Mouse (Mus musculus) heart, embryonic 16.5 days (tissue): ENCODE measurements around the gene Vps29. TPM values are rescaled to one million over a fixed set of nuclear protein-coding genes. Genes with fewer than 3 reads are reported as not detected.
A peak's percentile ranks its signal among the peaks of the same experiment; 100 is the strongest.
"Not testable (repeated sequence)": the region's sequence is repeated elsewhere in the genome, so short reads cannot be mapped to it uniquely, and the experiment has no call there.

Source experiments
- ATAC-seq: fragments of 200-750 bp; cut with Nextera tagmentation; replicated peaks from 2 replicates; pipeline ENCODE4 v1.8.0; 2017; ENCODE audit warnings: moderate number of reproducible peaks; ENCODE audit not compliant: insufficient read depth, low FRiP score; ENCODE audit errors: extremely low read depth
- H3K27ac ChIP-seq: fragments of 300-500 bp; sonication (generic); 2 replicates; pipeline ENCODE4 v1.5.1; 2014; ENCODE audit warnings: mild to moderate bottlenecking, low read length, control low read depth, moderate library complexity
- H3K27me3 ChIP-seq: fragments of 300-500 bp; sonication (generic); 2 replicates; pipeline ENCODE4 v1.6.1; 2014; ENCODE audit warnings: low read length, mixed read lengths; ENCODE audit not compliant: control insufficient read depth, insufficient read depth
- H3K36me3 ChIP-seq: fragments of 300-500 bp; sonication (generic); 2 replicates; pipeline ENCODE4 v1.6.1; 2014; ENCODE audit not compliant: control insufficient read depth, insufficient read depth
- H3K4me1 ChIP-seq: fragments of 300-500 bp; sonication (generic); 2 replicates; pipeline ENCODE4 v1.6.1; 2014; ENCODE audit warnings: low read length, mixed read lengths; ENCODE audit not compliant: control insufficient read depth, insufficient read depth
- H3K4me2 ChIP-seq: fragments of 300-500 bp; sonication (generic); 2 replicates; pipeline ENCODE4 v1.6.1; 2014; ENCODE audit warnings: low read depth, mild to moderate bottlenecking, control low read depth, low read length
- H3K4me3 ChIP-seq: fragments of 300-500 bp; sonication (generic); 2 replicates; pipeline ENCODE4 v1.5.1; 2014; ENCODE audit warnings: mild to moderate bottlenecking, control low read depth, low read length
- H3K9ac ChIP-seq: fragments of 300-500 bp; sonication (generic); 2 replicates; pipeline ENCODE4 v1.6.1; 2014; ENCODE audit warnings: low read length, control low read depth
- H3K9me3 ChIP-seq: fragments of 300-500 bp; sonication (generic); replicated peaks from 2 replicates; pipeline ENCODE4 v1.6.1; 2016; ENCODE audit warnings: low read length; ENCODE audit not compliant: control insufficient read depth
- WGBS: fragments of 180-500 bp; shearing (Covaris S2); extraction: QIAGEN DNeasy Blood & Tissue Kit; methylation state at CpG from one replicate; pipeline ENCODE4 v1.1.7; 2014; 5-methylcytosine and 5-hydroxymethylcytosine counted together
- polyA plus RNA-seq: library from polyadenylated mRNA; unstranded; fragments of >200 nt; fragmentation: Nextera tagmentation; extraction: Ambion mirVana; gene quantifications from 2 replicates; pipeline ENCODE4 v1.2.1, GENCODE M21; 2015

Gene Vps29
- polyA plus RNA-seq, 1 experiment from 2014 or later: 198 TPM

GRCm38 (mm10) chr5:122314966-122315667 lies 39.1 kb upstream of the Vps29 start:
- Histone ChIP-seq H3K9ac (peak overlapping the region; percentile 58), H3K9me3 (no peaks in the 10 kb centered on the region), H3K4me3 (peak overlapping the region; percentile 19; the same call in 1 of the 2 replicates), H3K4me1 (peaks cover 59% of the 10 kb centered on the region), H3K27ac (peak overlapping the region; percentile 90), H3K36me3 (peaks cover 10% of the 10 kb centered on the region), H3K4me2 (peak overlapping the region; percentile 50), H3K27me3 (no peaks in the 10 kb centered on the region)
- peak; percentile 84 for ATAC-seq
- WGBS: 27% methylated on average over 20 of the region's 20 CpGs

- Histone ChIP-seq H3K4me2 (no peak overlapping the region), H3K4me3 (no peak overlapping the region), H3K4me1 (peaks cover 64% of the 10 kb centered on the region), H3K27me3 (no peaks in the 10 kb centered on the region), H3K36me3 (peaks cover 18% of the 10 kb centered on the region), H3K27ac (peak overlapping the region; percentile 64), H3K9me3 (no peaks in the 10 kb centered on the region), H3K9ac (peak overlapping the region; percentile 41)
- no peak for ATAC-seq
- 51% methylated on average over 11 of the region's 11 CpGs for WGBS
These were observed 36.7 kb upstream of the Vps29 start for GRCm38 (mm10) chr5:122317329-122318045.

GRCm38 (mm10) chr5:122318100-122318499 lies 36.1 kb upstream of the Vps29 start:
- WGBS: 75% methylated on average over 3 of the region's 3 CpGs
- no peak for ATAC-seq
- no peak overlapping the region for H3K4me2 ChIP-seq
- no peaks in the 10 kb centered on the region for H3K27me3 ChIP-seq
- peaks cover 18% of the 10 kb centered on the region for H3K36me3 ChIP-seq
- no peaks in the 10 kb centered on the region for H3K9me3 ChIP-seq
- no peak overlapping the region for H3K4me3 ChIP-seq
- H3K27ac ChIP-seq: peak overlapping the region; percentile 37
- H3K9ac ChIP-seq: peak overlapping the region; percentile 41; the same call in 1 of the 2 replicates
- H3K4me1 ChIP-seq: peaks cover 61% of the 10 kb centered on the region

DNA sequence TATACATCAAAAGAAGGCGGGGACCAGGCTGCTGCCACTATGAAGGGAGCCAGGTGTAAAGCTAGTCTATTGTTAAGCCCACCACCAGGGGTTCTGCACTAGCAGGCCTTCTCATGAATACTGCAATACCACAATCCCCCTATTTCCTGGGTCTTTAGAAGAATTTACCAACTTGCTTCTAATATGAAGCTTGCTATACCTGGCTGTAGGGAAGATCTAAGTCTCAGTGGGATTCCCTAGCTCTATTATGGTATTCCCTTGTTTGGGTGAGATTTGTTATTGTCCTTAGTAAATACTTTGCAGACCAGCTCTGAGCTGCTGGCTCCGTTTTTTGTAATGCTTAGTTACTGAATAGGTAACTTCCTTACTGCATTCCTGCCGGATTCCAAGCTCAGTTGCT lies 35.2 kb upstream of the Vps29 start:
- H3K4me3 ChIP-seq, H3K9me3 ChIP-seq, ATAC-seq, H3K27me3 ChIP-seq: not testable (repeated sequence)
- Histone ChIP-seq H3K4me2 (peak overlapping the region; percentile 50; the same call in 1 of the 2 replicates), H3K27ac (peak overlapping the region; percentile 99), H3K36me3 (peaks cover 13% of the 10 kb centered on the region), H3K9ac (peak overlapping the region; percentile 74), H3K4me1 (peaks cover 64% of the 10 kb centered on the region)
- 62% methylated on average over 3 of the region's 3 CpGs for WGBS

GRCm38 (mm10) chr5:122319474-122320204 lies 34.5 kb upstream of the Vps29 start:
- H3K9me3 ChIP-seq: no peaks in the 10 kb centered on the region
- H3K27ac ChIP-seq: peak overlapping the region; percentile 99
- 40% methylated on average over 14 of the region's 14 CpGs for WGBS
- H3K27me3 ChIP-seq: no peaks in the 10 kb centered on the region
- H3K4me3 ChIP-seq: peak overlapping the region; percentile 18
- peaks cover 59% of the 10 kb centered on the region for H3K4me1 ChIP-seq
- ATAC-seq: peak; percentile 50; the same call in 1 of the 2 replicates
- peaks cover 13% of the 10 kb centered on the region for H3K36me3 ChIP-seq
- H3K4me2 ChIP-seq: peak overlapping the region; percentile 50
- H3K9ac ChIP-seq: peak overlapping the region; percentile 74

- Histone ChIP-seq H3K9ac (peak overlapping the region; percentile 74), H3K36me3 (peaks cover 17% of the 10 kb centered on the region)
- 44% methylated on average over 12 of the region's 12 CpGs for WGBS
These were observed 33.9 kb upstream of the Vps29 start for GRCm38 (mm10) chr5:122320205-122320781.

GRCm38 (mm10) chr5:122323523-122323922 lies 30.6 kb upstream of the Vps29 start:
- H3K27me3 ChIP-seq: no peaks in the 10 kb centered on the region
- no peak for ATAC-seq
- no peak overlapping the region for H3K9ac ChIP-seq
- H3K9me3 ChIP-seq: no peaks in the 10 kb centered on the region
- peaks cover 24% of the 10 kb centered on the region for H3K4me1 ChIP-seq
- no peak overlapping the region; the same call in 1 of the 2 replicates for H3K4me2 ChIP-seq
- no peak overlapping the region for H3K4me3 ChIP-seq
- WGBS: 56% methylated on average over 8 of the region's 8 CpGs
- H3K27ac ChIP-seq: peak overlapping the region; percentile 37; the same call in 1 of the 2 replicates
- H3K36me3 ChIP-seq: peaks cover 18% of the 10 kb centered on the region

More at GRCm38 (mm10) chr5:122320205-122320781, 33.9 kb upstream of the Vps29 start:
- no peaks in the 10 kb centered on the region for H3K9me3 ChIP-seq
- peak overlapping the region; percentile 99 for H3K27ac ChIP-seq
- H3K4me2 ChIP-seq: peak overlapping the region; percentile 50
- ATAC-seq: peak; percentile 35
- no peaks in the 10 kb centered on the region for H3K27me3 ChIP-seq
- H3K4me1 ChIP-seq: peaks cover 52% of the 10 kb centered on the region
- peak overlapping the region; percentile 18 for H3K4me3 ChIP-seq

- H3K4me2 ChIP-seq: no peak overlapping the region
- no peak overlapping the region for H3K9ac ChIP-seq
- 85% methylated on average over 23 of the region's 23 CpGs for WGBS
- H3K9me3 ChIP-seq: no peaks in the 10 kb centered on the region
- peaks cover 14% of the 10 kb centered on the region for H3K4me1 ChIP-seq
- no peak for ATAC-seq
- H3K27ac ChIP-seq: no peak overlapping the region
- no peak overlapping the region for H3K4me3 ChIP-seq
- H3K27me3 ChIP-seq: no peaks in the 10 kb centered on the region
- peaks cover 18% of the 10 kb centered on the region for H3K36me3 ChIP-seq
These were observed 29.3 kb upstream of the Vps29 start for GRCm38 (mm10) chr5:122324608-122325431.
